Mouse (Mus musculus) gastrocnemius, adult 18-20 months (tissue): Measurements from ENCODE around the gene Pank2. TPM values are rescaled to one million over a fixed set of nuclear protein-coding genes. Genes with fewer than 3 reads are reported as not detected.
"Not testable (repeated sequence)": the region's sequence is repeated elsewhere in the genome, so short reads cannot be mapped to it uniquely, and the experiment has no call there.

Experiments used
- DNase-seq: peaks from one replicate; pipeline ENCODE4 v3.0.0; 2021; ENCODE audit warnings: low spot score
- total RNA-seq, 2 experiments: library from RNA; stranded (reverse); gene quantifications; 2 replicates each; pipeline ENCODE4 v1.2.3; 2021

Gene Pank2
- total RNA-seq, 2 experiments from 2014 or later = 18.5 to 24.6 TPM

DNA sequence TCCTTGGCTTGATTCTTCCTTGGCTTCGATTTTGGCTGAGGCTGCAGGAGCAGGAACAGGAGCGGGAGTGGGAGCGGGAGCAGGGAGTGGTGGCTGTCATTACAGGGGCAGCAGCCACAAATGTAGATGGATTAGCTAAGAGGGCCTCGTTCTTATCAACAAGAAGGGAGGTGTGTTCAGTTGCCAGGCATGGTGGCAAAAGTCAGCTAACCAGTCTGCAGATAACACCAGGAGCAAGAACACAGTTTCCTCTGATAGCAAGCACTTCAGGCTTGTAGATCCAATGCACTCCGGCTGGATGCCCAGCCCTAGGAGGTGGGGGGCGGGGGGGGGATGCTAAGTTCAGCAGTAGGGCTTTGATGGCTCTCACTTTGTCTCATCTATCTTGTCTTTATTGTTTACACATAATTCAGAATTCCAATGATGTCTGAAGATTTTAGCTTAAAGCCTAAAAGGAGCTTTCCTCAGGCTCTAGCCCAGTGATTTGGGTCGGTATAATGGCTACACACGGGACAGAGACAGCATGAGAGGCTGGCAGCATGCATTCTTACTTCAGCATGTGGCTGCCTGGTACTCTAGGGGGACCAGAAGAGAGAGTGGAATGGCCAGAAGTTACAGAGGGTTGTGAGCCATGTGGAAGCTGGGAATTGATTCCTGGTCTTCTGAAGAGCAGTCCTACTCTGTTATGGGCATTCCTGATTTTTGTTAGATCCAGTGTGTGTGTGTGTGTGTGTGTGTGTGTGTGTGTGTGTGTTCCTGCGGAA lies 1.6 kb upstream of the Pank2 start:
- DNase-seq = no peak

DNA sequence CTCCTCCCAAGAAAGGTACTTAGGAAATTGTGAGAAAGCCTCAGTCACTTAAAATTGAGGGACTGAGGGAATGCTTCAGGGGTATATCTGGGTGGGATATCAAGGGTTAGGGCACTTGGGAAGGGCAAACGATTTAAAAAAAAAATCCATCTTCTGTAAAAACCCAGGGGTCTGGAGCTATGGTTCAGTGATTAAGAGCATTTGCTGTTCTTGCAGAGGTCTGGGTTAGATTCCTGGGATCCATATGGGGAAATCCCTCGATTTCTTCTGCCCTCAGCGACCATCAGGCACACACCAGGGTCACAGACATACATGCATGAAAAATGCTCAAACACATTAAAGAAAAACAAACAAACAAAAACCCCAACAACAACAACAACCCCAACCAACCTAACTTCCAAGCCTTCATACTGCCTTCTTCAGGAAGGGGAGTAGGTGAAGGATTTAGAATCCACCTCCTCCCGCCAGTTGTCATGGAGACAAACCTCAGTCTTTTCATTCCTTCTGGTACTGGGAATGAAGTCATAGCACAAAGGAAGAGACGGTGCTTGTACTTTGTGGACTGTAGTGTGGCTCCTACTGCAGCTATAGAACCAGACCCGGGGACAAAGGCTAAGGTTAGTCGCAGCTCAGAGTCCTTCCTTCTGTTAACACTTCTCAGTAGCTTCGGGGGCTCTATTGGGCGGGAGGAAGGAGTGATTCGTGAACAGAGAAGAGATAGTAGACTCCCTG lies 648 bp upstream of the Pank2 start:
- no peak for DNase-seq

GRCm38 (mm10) chr2:131262680-131263670 lies 680 bp downstream of the Pank2 start:
- DNase-seq = no peak

DNA sequence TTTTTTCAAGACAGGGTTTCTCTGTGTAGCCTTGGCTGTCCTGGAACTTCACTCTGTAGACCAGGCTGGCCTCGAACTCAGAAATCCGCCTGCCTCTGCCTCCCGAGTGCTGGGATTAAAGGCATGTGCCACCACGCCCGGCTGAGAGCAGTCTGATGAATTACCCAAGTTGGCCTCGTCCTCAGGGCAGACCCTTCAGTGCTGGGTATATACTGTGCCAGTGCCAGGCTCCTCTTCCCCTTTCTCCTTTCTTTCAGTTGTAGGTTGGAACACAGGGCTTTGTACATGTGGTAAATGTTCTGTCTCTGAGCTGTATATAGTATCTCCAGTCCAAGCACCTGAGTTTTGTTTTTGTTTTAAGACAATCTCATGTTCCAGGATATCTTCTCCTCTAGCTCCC lies 1.7 kb downstream of the Pank2 start:
- no peak for DNase-seq

- DNase-seq = no peak
Observed at GRCm38 (mm10) chr2:131265056-131265455, 2.8 kb downstream of the Pank2 start.

GRCm38 (mm10) chr2:131275493-131275892 lies 13.2 kb downstream of the Pank2 start:
- no peak for DNase-seq

GRCm38 (mm10) chr2:131276722-131277121 lies 14.4 kb downstream of the Pank2 start:
- DNase-seq = no peak

GRCm38 (mm10) chr2:131281596-131281995 lies 19.3 kb downstream of the Pank2 start:
- DNase-seq = no peak

GRCm38 (mm10) chr2:131286276-131286675 lies 24.0 kb downstream of the Pank2 start:
- no peak for DNase-seq

DNA sequence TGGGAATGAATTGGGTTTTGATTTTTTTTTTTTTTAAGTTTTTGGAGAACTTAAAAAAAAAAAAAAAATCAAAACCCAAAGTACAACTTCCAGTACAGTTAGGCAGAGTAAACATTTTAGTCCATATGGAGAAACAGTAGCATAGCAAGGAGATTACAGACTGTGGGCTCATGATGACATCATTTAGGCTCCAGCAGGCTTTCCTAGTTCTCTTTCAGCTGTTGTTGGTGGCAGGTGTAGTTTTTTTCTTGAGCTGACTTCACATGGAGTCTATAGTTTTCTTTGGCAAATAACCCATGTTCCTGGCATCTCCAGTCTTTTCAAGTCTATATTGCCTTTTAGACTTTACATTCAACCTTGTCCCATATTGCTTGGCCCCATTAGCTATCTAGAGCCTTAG lies 28.4 kb downstream of the Pank2 start:
- no peak for DNase-seq

DNA sequence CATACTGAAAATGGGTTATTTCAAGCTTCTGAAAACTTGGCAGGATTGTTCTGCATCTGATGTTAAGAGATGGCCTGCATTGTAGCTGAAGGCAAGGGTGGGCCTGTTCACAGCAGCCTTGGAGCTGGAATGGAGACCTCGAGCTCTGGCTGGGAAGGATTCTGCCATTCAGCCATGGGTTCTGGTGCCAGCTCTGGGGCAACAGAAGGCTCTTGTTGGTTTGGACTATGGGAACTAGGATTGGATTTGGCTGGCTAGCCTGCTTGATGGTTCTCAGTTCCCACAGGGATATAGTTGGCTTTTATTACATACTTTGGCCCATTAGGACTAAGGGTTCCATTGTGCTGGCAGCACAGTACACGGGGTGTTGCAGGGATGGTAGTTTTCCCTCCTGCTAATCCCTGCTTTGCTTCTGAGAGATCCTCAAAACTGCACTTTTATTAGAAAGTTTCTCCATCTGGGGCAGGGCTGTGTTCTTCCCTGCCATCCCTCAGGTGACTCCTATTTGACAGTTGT lies 34.5 kb downstream of the Pank2 start:
- no peak for DNase-seq

DNA sequence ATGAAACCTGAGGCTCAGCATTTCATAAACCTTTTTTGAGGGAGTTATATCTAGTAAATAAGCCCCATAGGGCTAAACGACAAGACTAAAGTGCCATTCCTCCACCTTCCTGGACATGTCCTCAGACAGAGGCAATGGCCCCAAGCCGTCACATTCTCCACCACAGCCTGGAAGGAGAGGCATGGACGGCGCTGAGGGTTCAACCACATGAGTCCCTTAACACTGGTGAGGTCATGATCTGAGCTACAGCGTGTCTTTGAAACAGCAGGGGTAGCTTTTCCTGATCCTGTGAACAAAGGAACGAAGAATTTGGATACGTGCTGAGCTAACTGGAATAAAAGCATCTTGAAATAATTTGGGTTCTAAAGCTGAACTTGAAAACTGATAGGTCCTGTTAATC lies 36.4 kb downstream of the Pank2 start:
- DNase-seq = not testable (repeated sequence)

DNA sequence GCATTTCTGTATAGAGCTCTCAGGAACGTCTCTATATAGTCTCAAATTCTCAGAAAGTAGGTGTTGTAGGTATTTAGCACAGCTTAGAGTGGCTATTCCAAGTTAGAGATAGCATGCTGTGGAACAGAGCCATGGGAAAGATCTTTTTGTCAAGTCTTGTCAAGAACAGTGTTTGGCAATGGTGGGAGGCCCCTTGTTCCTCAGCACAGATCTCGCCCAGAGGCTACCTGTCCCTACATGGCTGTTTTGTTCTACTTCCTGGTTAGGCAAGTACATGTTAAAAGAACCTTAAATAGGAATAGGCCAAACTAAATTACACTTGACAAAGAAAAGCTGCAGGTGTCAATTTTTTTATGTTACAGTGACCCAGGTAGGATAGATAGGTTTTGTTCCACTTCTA lies 38.2 kb downstream of the Pank2 start:
- no peak for DNase-seq

GRCm38 (mm10) chr2:131301635-131302034 lies 39.3 kb downstream of the Pank2 start:
- DNase-seq = peak; percentile 19

- DNase-seq = no peak
Observed at GRCm38 (mm10) chr2:131304497-131304896, 42.2 kb downstream of the Pank2 start.

- DNase-seq = not testable (repeated sequence)
Observed at GRCm38 (mm10) chr2:131305226-131305625, 42.9 kb downstream of the Pank2 start.

GRCm38 (mm10) chr2:131307391-131307790 lies 45.1 kb downstream of the Pank2 start:
- no peak for DNase-seq

GRCm38 (mm10) chr2:131307822-131308221 lies 45.5 kb downstream of the Pank2 start:
- no peak for DNase-seq

DNA sequence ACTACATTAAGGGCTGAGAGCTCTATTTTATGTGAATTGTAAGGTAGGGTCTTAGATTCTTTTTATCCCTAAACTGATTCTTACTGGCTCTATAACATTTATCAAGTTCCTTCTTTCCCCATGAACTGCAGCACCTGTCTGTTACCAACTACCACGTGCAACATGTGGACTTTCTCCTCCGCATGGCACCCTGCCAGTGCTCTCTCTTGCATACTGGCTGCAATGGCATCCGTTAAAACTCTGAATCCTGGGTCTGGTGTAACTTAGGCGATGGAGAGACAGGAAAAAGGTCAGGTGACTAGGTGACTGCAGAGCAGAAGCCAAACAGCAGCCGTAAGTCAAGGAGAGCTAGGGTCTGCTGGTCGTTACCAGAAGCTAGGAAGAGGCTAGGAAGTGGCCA lies 47.0 kb downstream of the Pank2 start:
- no peak for DNase-seq

- no peak for DNase-seq
Observed at GRCm38 (mm10) chr2:131316167-131316566, 53.9 kb downstream of the Pank2 start.

DNA sequence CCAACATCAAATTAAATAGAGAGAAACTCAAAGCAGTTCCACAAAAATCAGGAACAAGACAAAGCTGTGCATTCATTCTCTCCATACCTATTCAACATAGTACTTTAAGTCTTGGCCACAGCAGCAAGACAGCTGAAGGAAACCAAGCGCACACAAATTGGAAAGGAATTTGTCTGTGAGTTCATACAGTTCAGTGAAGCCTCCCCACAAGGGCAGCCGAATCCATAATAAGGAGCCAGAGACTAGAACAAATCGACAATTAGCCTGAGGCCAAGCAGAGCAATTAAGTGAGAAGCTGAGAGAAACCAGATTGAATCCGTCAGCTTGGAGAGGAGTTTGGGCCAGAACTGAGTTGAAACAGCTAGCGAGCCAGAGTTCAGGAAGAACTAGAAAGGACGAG lies 57.1 kb downstream of the Pank2 start:
- DNase-seq = no peak

GRCm38 (mm10) chr2:131321192-131321591 lies 58.9 kb downstream of the Pank2 start:
- DNase-seq = peak; percentile 37
